Mouse (Mus musculus) midbrain, postnatal 0 days (tissue): ENCODE data around the gene Vmn1r90. TPM values are rescaled to one million over a fixed set of nuclear protein-coding genes. Genes with fewer than 3 reads are reported as not detected.
A peak's percentile ranks its signal among the peaks of the same experiment; 100 is the strongest.
"Not testable (repeated sequence)": the region's sequence is repeated elsewhere in the genome, so short reads cannot be mapped to it uniquely, and the experiment has no call there.

Experiments
- ATAC-seq: fragments of 200-750 bp; cut with Nextera tagmentation; 2 replicates; pipeline ENCODE4 v1.8.0; 2017; ENCODE audit warnings: moderate number of reproducible peaks, mild to moderate bottlenecking, moderate TSS enrichment, moderate library complexity; ENCODE audit not compliant: low FRiP score
- DNase-seq: peaks from one replicate; pipeline ENCODE4 v3.0.0-alpha.2; 2015; ENCODE audit warnings: low spot score
- H3K27ac ChIP-seq: fragments of 300-500 bp; sonication (generic); 2 replicates; pipeline ENCODE4 v1.5.1; 2014; ENCODE audit warnings: low read depth, mild to moderate bottlenecking, low read length, mixed read lengths
- H3K27me3 ChIP-seq: fragments of 300-500 bp; sonication (generic); 2 replicates; pipeline ENCODE4 v1.6.1; 2014; ENCODE audit warnings: low read length, control low read depth, mixed read lengths; ENCODE audit not compliant: insufficient read depth
- H3K36me3 ChIP-seq: fragments of 300-500 bp; sonication (generic); 2 replicates; pipeline ENCODE4 v1.6.1; 2014; ENCODE audit warnings: low read length, control low read depth, mixed read lengths; ENCODE audit not compliant: insufficient read depth
- H3K4me1 ChIP-seq: fragments of 300-500 bp; sonication (generic); 2 replicates; pipeline ENCODE4 v1.6.1; 2014; ENCODE audit warnings: mild to moderate bottlenecking, control low read depth, antibody characterized with exemption, low read length, mixed read lengths; ENCODE audit not compliant: insufficient read depth
- H3K4me2 ChIP-seq: fragments of 300-500 bp; sonication (generic); 2 replicates; pipeline ENCODE4 v1.6.1; 2014; ENCODE audit warnings: low read depth, mild to moderate bottlenecking, low read length, mixed read lengths; ENCODE audit not compliant: poor library complexity, severe bottlenecking
- H3K4me3 ChIP-seq: fragments of 300-500 bp; sonication (generic); 2 replicates; pipeline ENCODE4 v1.5.1; 2014; ENCODE audit warnings: low read depth, mild to moderate bottlenecking, low read length, moderate library complexity
- H3K9ac ChIP-seq: fragments of 300-500 bp; sonication (generic); replicated peaks from 2 replicates; pipeline ENCODE4 v1.6.1; 2014; ENCODE audit warnings: mild to moderate bottlenecking, low read length, moderate library complexity, mixed read lengths; ENCODE audit not compliant: poor library complexity, severe bottlenecking
- H3K9me3 ChIP-seq: fragments of 300-500 bp; sonication (generic); 2 replicates; pipeline ENCODE4 v1.6.1; 2016; ENCODE audit warnings: low read length, control low read depth
- CTCF ChIP-seq: IDR thresholded peaks from 2 replicates; pipeline ENCODE4 v1.5.1; 2016; ENCODE audit warnings: antibody characterized with exemption, mild to moderate bottlenecking
- WGBS: fragments of 180-500 bp; shearing (Covaris S2); extraction: QIAGEN DNeasy Blood & Tissue Kit; methylation state at CpG from one replicate; pipeline ENCODE4 v1.1.7; 2014; 5-methylcytosine and 5-hydroxymethylcytosine counted together
- polyA plus RNA-seq: library from polyadenylated mRNA; unstranded; fragments of >200 nt; fragmentation: Nextera tagmentation; extraction: Ambion mirVana; gene quantifications from 2 replicates; pipeline ENCODE4 v1.2.1, GENCODE M21; 2015
- total RNA-seq: library from RNA; depleted of rRNA; stranded (reverse); fragments of >200 nt; gene quantifications from 2 replicates; pipeline ENCODE4 v1.2.3, GENCODE M21; 2014; rRNA removed

The Vmn1r90 gene
- total RNA-seq (0.16 and 0.24 TPM in 2 replicates), polyA plus RNA-seq (0.04 and 0.14 TPM in 2 replicates)

DNA sequence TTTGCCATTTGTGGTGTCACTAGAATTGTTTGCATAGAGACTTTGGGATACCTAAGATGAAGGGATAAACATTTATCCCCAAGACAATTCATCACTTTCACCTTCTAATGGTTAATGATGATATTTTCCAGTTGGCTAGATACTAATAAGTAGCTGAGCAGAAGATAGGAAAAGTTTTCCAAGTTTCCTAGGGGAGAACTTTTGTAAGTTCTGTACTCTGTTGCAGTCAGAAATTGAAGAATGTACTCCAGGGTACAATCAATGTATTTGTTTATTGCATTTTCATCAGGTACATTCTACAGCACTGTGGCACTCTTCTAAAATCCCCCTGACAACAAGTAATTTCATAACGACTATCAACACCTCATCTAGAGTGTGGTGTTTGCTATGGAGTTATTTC is at the start of gene Vmn1r90:
Gene Vmn1r90, minus strand, starts transcription at position 101 of the 400 bp plus-strand sequence.
- 55% methylated on average over 1 of the region's 1 CpGs for WGBS
- no peak for ATAC-seq
- H3K27ac ChIP-seq: no peak within 1 kb of the TSS

DNA sequence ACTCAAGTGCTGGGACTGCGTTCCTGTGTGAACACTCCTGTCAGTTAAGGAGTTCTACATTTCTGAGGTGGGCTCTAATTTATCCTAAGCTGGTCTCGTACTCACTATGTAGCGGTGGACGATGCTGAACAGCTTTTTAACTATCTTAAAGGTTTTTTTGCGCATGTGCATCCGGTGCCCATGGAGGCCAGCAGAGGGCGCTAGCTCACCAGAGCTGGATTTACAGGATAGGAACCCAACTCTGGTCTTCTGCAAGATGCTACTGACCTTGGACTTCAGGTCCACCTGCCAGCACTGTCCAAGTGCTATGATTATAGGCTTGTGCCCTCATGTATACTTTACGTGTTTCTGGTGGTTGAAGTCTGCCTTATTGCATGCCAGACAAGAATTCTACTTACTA is 29.7 kb upstream of the Vmn1r90 start:
- H3K36me3 ChIP-seq, H3K4me2 ChIP-seq, H3K27ac ChIP-seq, H3K4me3 ChIP-seq, H3K9ac ChIP-seq, DNase-seq, H3K4me1 ChIP-seq, H3K27me3 ChIP-seq, ATAC-seq: not testable (repeated sequence)
- peak; percentile 36 for TF ChIP-seq CTCF
- peaks cover 28% of the 10 kb centered on the region for H3K9me3 ChIP-seq
- WGBS: 68% methylated on average over 8 of the region's 8 CpGs

More for the DNA sequence above, at the start of gene Vmn1r90:
- Histone ChIP-seq H3K9me3 (peaks cover 23% of the 10 kb centered on the region; the same call in 1 of the 2 replicates), H3K36me3 (no peaks in the 10 kb centered on the region), H3K4me2 (no peak within 1 kb of the TSS), H3K27me3 (no peaks in the 10 kb centered on the region), H3K9ac (no peak within 1 kb of the TSS), H3K4me3 (no peak within 1 kb of the TSS), H3K4me1 (no peaks in the 10 kb centered on the region)
- no peak for DNase-seq
- TF ChIP-seq CTCF: no peak

GRCm38 (mm10) chr7:14552284-14552683 is 11.0 kb downstream of the Vmn1r90 start:
- Histone ChIP-seq H3K27ac (no peak overlapping the region), H3K4me1 (no peaks in the 10 kb centered on the region), H3K4me3 (no peak overlapping the region), H3K9me3 (peaks cover 34% of the 10 kb centered on the region), H3K27me3 (no peaks in the 10 kb centered on the region), H3K4me2 (no peak overlapping the region), H3K36me3 (no peaks in the 10 kb centered on the region), H3K9ac (no peak overlapping the region)
- no peak for ATAC-seq
- no peak for DNase-seq
- no peak for TF ChIP-seq CTCF
- WGBS: 78% methylated on average over 1 of the region's 1 CpGs

DNA sequence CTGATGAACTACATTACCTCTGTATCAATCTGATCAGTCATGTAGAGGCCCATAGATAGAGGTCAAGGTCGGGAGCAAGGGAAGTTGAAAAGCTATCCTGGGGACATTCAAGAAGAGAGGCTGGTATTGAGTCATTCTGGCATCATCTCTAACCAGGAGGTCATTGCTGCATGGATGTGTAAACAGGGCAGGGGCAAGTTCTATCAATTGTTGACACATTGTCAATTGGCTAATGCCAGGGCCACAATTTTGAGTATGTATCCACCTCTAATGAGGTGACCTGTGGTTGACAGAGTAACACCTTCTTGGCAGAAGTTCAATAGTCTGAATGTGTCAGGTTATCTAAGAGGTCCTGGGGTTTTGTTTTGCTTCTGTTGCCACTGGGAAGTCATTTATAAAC is 38.0 kb downstream of the Vmn1r90 start:
- H3K36me3 ChIP-seq: no peaks in the 10 kb centered on the region
- no peak overlapping the region for H3K4me2 ChIP-seq
- WGBS: 72% methylated on average over 1 of the region's 1 CpGs
- H3K27me3 ChIP-seq: no peaks in the 10 kb centered on the region
- no peak for ATAC-seq
- H3K4me1 ChIP-seq: no peaks in the 10 kb centered on the region
- TF ChIP-seq CTCF: no peak
- H3K9me3 ChIP-seq: peaks cover 48% of the 10 kb centered on the region
- no peak overlapping the region for H3K9ac ChIP-seq
- H3K27ac ChIP-seq: no peak overlapping the region
- DNase-seq: no peak
- no peak overlapping the region for H3K4me3 ChIP-seq

- Histone ChIP-seq H3K9me3 (peaks cover 45% of the 10 kb centered on the region), H3K9ac (no peak overlapping the region), H3K4me1 (no peaks in the 10 kb centered on the region), H3K27ac (no peak overlapping the region), H3K4me3 (no peak overlapping the region), H3K36me3 (no peaks in the 10 kb centered on the region), H3K27me3 (no peaks in the 10 kb centered on the region), H3K4me2 (no peak overlapping the region)
- ATAC-seq (no peak), DNase-seq (no peak)
- TF ChIP-seq CTCF: no peak
- WGBS: 86% methylated on average over 1 of the region's 1 CpGs
Observed at GRCm38 (mm10) chr7:14522636-14523035, 40.7 kb downstream of the Vmn1r90 start.

GRCm38 (mm10) chr7:14518301-14518700 is 45.0 kb downstream of the Vmn1r90 start:
- peaks cover 46% of the 10 kb centered on the region for H3K9me3 ChIP-seq
- H3K4me2 ChIP-seq: no peak overlapping the region
- no peak overlapping the region for H3K27ac ChIP-seq
- ATAC-seq: no peak
- no peak for TF ChIP-seq CTCF
- 61% methylated on average over 3 of the region's 3 CpGs for WGBS
- H3K27me3 ChIP-seq: no peaks in the 10 kb centered on the region
- no peaks in the 10 kb centered on the region for H3K36me3 ChIP-seq
- no peak overlapping the region for H3K4me3 ChIP-seq
- no peak for DNase-seq
- no peaks in the 10 kb centered on the region for H3K4me1 ChIP-seq
- no peak overlapping the region for H3K9ac ChIP-seq

Other genes starting within 250 kb of the Vmn1r90 start
- not detected in 2 replicates for gene Obox8, start 229.9 kb downstream of the Vmn1r90 start, total RNA-seq
- not detected in 2 replicates for gene Obox8, start 229.9 kb downstream of the Vmn1r90 start, polyA plus RNA-seq
- not detected in 2 replicates for gene Sult2a8, start 116.7 kb downstream of the Vmn1r90 start, total RNA-seq
- gene Sult2a8, start 116.7 kb downstream of the Vmn1r90 start, polyA plus RNA-seq: not detected in 2 replicates
- gene Sult2a7, start 69.3 kb downstream of the Vmn1r90 start, total RNA-seq: not detected in 2 replicates
- gene Sult2a7, start 69.3 kb downstream of the Vmn1r90 start, polyA plus RNA-seq: not detected in 2 replicates
- not detected in 2 replicates for gene Obox7, start 96.0 kb upstream of the Vmn1r90 start, total RNA-seq
- not detected in 2 replicates for gene Obox7, start 96.0 kb upstream of the Vmn1r90 start, polyA plus RNA-seq